Mouse (Mus musculus) stomach, postnatal 0 days (tissue): Measurements from ENCODE around the gene Trp53bp2.

Source experiments
- CTCF ChIP-seq: IDR thresholded peaks from 2 replicates; pipeline ENCODE4 v1.5.1; 2016; ENCODE audit warnings: antibody characterized with exemption, low read depth, mild to moderate bottlenecking, moderate library complexity
- EP300 ChIP-seq: optimal IDR thresholded peaks from 2 replicates; pipeline ENCODE3; 2016; ENCODE audit warnings: antibody characterized with exemption

DNA sequence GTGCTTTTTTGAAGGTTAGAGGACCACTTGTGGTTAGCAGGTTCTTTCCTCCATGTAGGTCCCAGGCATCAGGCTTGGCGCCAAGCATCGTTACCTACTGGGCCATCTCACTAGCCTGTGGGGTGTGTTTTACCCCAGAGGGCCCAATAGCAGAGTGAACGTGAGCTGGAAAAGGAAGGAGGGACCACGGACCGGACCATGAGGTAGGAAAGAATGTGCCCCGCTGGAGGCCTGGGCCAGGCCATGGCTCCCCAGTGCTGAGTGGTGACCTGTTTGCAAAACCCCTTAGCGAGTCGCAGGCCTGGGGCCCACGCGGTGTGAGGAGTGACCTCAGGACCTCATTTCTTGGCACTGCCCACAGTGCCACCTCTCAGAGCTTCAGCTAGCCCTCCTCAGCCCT, 79.5 kb downstream of the Trp53bp2 start:
- no peak for TF ChIP-seq EP300
- TF ChIP-seq CTCF = no peak
